Mouse (Mus musculus): Measurements from ENCODE around the gene Kcnd3. TPM values are rescaled to one million over a fixed set of nuclear protein-coding genes. Genes with fewer than 3 reads are reported as not detected.

The Kcnd3 gene
- polyA plus RNA-seq, 1 experiment from 2014 or later, result 10.2 TPM

DNA sequence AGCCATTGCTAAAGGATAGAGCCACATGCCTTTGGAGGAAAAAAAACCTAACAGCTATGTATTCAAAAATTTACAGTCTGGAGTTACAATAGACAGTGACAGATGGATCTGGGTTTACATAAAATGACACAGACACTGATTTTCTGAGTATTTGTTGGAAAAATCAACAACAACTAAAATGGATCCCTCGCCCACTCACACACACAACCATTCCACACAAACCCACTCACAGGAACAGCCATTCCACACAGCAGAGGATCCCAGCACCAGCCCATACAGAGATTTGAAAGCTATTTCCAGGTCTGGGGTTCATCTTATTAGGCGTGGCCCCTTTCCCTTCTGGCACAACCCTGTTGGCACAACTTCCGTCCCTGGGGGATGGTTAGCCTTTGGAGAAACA, 156.7 kb downstream of the Kcnd3 start:
- no peak overlapping the region for H3K9ac ChIP-seq (replicated peaks)
- H3K9me3 ChIP-seq, result no peaks in the 10 kb centered on the region
- no peak overlapping the region for H3K4me3 ChIP-seq (replicated peaks)
- H3K4me2 ChIP-seq (replicated peaks), result no peak overlapping the region
- H3K4me1 ChIP-seq (replicated peaks), result 0 out of 2 replicates have a peak, but pooled peaks cover 3% of the 10 kb centered on the region
- no peak for ATAC-seq
- H3K27me3 ChIP-seq, result no peaks in the 10 kb centered on the region
- 89% methylated on average over 3 of the region's 3 CpGs for WGBS
- no peak overlapping the region for H3K27ac ChIP-seq
- H3K36me3 ChIP-seq, result no peaks in the 10 kb centered on the region

DNA sequence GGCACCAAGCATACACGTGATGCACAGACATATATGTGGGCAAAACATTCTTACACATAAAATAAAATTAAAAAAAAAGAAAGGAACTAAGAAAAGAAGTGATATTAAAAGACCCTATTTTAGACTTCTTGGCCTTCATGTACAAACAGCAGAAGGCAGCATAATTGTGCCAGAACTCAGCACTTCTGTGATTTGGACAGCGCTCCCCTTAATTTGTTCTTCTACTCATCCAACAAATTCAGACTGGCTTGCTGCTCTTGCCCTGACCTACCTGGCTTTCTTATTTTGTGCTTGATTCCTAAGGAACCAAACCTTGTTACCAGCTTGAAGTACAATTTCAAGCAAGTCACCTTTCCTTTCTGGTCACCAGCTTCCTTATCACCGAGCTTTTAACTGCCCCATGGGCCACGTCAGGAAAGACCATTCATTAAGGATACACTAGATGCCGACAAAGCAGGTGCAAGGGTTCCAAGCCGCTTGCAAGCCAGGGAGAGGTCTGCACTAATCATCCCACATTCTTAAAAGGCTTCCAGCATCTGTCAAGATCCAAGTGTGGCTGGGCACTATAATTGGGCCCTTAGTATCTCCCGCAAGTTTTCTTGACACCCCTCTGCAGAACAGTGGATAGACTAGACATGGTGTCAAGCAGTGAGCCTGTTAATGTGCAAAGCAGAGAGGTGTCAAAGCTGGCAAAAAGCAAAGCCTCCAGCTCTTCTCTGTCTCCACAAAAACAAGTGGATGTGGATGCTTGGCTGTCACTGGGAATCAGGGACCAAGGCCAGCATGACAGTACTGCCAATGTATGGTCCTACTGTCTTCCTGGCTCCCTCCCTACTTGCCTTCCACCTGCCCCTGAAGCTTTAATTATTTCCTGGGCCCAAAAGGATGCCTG, 159.6 kb downstream of the Kcnd3 start:
- no peak overlapping the region for H3K4me2 ChIP-seq (replicated peaks)
- no peaks in the 10 kb centered on the region for H3K36me3 ChIP-seq
- no peak overlapping the region for H3K9ac ChIP-seq (replicated peaks)
- no peak for ATAC-seq
- H3K4me3 ChIP-seq (replicated peaks), result no peak overlapping the region
- H3K4me1 ChIP-seq (replicated peaks), result 0 out of 2 replicates have a peak, but pooled peaks cover 3% of the 10 kb centered on the region
- no peaks in the 10 kb centered on the region for H3K9me3 ChIP-seq
- 0 out of 2 replicates have a peak overlapping the region, but pooled peaks have one; percentile 27 for H3K27ac ChIP-seq
- H3K27me3 ChIP-seq, result no peaks in the 10 kb centered on the region
- WGBS, result 89% methylated on average over 7 of the region's 7 CpGs

DNA sequence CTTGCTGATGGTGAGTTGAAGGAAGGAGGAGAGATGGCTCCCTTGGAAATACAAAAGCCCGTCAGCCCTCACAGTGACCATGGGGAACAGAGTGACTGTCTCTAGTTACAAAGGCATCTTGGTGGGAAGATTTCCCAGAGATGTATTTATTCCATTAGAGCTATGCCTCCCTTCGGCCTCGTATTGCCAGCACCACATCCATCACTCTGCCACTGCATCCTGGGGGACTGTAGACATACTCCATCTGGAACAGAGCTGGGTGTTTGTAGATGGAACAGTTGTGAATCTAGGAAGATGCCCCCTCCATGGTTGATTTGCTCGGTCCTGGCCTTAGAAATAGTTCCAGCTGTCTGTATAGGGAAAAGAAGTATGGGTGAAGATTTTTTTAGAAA, 160.3 kb downstream of the Kcnd3 start:
- H3K27me3 ChIP-seq, result no peaks in the 10 kb centered on the region
- H3K4me3 ChIP-seq (replicated peaks), result no peak overlapping the region
- H3K9ac ChIP-seq (replicated peaks), result no peak overlapping the region
- H3K4me2 ChIP-seq (replicated peaks), result no peak overlapping the region
- 0 out of 2 replicates have a peak overlapping the region, but pooled peaks have one; percentile 27 for H3K27ac ChIP-seq
- no peaks in the 10 kb centered on the region for H3K9me3 ChIP-seq
- no peaks in the 10 kb centered on the region for H3K36me3 ChIP-seq
- ATAC-seq, result no peak
- H3K4me1 ChIP-seq (replicated peaks), result 0 out of 2 replicates have a peak, but pooled peaks cover 7% of the 10 kb centered on the region
- 87% methylated on average over 4 of the region's 4 CpGs for WGBS

DNA sequence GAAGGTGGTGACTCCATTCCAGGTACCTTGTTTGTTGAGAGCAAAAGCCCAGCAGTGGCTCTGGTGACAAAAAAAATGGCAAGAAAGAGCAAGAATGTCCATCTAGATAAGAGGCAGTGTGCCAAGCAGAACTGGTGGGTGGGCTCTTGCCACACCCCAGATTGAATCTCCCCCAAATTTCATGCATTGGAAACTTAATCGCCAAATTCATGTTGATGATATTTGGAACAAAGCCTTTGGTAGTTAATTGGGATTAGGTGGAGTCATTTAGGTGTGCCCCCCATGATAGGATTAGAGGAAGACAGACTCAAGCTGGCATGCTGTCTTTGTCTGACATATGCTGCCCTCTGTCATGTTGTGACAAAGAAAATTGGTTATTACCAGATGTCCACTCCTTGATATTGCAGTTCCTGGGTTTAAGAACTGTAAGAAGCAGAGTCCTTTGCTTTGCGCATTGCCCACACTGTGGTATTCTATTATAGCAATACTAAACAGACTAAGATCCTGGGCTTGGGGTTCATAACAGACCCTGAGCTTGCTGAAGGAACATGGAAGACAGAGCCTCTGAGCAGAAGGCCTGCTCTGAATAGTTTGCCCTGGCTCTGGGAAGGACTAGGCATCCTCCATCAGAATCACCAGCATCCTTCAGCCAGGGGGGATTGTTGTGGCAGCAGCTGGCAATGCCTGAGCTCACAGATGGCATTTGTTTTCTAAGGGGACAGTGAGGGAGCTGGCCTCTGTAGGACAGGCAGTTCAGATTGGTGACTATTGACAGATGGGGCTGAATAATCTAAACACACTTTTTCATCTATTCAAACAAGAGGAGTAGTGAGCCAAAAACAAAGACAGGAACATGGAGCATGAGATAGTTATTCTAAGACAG, 165.0 kb downstream of the Kcnd3 start:
- H3K4me2 ChIP-seq (replicated peaks), result no peak overlapping the region
- H3K9ac ChIP-seq (replicated peaks), result no peak overlapping the region
- H3K36me3 ChIP-seq, result no peaks in the 10 kb centered on the region
- H3K4me3 ChIP-seq (replicated peaks), result no peak overlapping the region
- H3K4me1 ChIP-seq (replicated peaks), result 0 out of 2 replicates have a peak, but pooled peaks cover 8% of the 10 kb centered on the region
- ATAC-seq, result 0 out of 2 replicates have a peak, but pooled peaks have one; percentile 24
- no peaks in the 10 kb centered on the region for H3K27me3 ChIP-seq
- H3K27ac ChIP-seq, result 0 out of 2 replicates have a peak overlapping the region, but pooled peaks have one; percentile 9
- 87% methylated on average over 2 of the region's 2 CpGs for WGBS
- no peaks in the 10 kb centered on the region for H3K9me3 ChIP-seq

DNA sequence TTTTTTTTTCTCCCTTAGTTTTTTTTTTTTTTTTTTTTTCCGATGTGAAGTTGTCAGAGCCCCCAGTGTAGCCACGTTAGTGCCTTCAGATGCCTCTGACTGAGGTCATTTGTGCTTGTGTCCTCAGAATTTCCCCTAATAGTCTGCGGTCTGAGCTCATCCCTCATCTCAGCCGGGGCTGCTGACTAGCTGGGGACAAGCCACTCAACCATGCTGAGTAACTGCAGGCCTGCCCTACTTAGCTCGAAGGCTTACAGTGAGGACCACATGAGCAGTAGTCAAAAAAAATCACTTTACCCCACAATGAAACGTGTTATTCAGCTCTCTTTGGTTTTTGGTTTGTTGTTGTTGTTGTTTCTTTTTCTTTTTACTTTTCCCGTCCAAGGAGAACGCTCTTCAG, 169.0 kb downstream of the Kcnd3 start:
- no peak overlapping the region for H3K4me2 ChIP-seq (replicated peaks)
- no peak overlapping the region for H3K27ac ChIP-seq
- no peak for ATAC-seq
- H3K4me1 ChIP-seq (replicated peaks), result peaks cover 4% of the 10 kb centered on the region; the same call in 1 of the 2 replicates
- H3K9me3 ChIP-seq, result no peaks in the 10 kb centered on the region
- no peak overlapping the region for H3K9ac ChIP-seq (replicated peaks)
- no peaks in the 10 kb centered on the region for H3K27me3 ChIP-seq
- H3K36me3 ChIP-seq, result no peaks in the 10 kb centered on the region
- WGBS, result 69% methylated on average over 8 of the region's 8 CpGs
- H3K4me3 ChIP-seq (replicated peaks), result no peak overlapping the region

DNA sequence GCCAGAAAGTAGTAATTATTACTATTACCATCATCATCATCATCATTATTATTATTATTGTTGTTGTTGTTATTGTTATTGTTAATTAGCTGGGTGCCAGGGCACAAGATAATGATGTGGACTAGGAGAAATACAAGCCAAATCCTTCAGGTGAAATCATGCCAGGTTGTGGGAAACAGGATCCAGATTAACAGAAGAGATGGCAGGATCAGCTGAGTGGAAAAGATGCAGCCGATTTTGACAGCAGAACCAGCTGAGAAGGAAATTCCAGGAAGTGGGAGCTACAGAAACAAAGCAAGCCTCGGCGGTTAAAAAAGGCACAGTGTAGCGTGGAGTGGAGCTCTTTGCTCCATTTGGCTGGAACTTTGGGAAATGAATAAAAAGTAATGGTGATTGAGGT, 171.0 kb downstream of the Kcnd3 start:
- H3K27ac ChIP-seq, result no peak overlapping the region
- no peak for ATAC-seq

DNA sequence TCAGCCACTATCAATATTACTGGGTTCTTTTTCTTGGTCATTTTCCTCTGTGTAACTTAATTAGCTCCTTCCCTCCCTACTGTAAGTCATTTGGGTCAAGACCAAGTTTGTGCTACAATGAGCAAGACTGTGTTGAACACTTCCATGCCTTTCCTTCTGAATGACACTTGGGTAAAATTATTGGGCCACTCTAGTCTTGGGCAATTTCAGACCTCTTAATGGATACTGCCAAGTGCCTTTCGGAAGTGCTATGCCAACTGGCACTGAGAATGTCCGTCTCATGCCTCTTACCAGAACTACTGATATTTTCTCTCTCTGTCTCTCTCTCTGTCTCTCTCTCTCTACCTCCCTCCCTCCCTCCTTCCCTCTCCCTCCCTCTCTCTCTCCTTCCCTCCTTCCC, 173.8 kb downstream of the Kcnd3 start:
- WGBS, result 96% methylated on average over 2 of the region's 2 CpGs
- no peaks in the 10 kb centered on the region for H3K9me3 ChIP-seq
- H3K4me3 ChIP-seq (replicated peaks), result no peak overlapping the region
- no peak overlapping the region for H3K4me2 ChIP-seq (replicated peaks)
- H3K4me1 ChIP-seq (replicated peaks), result no peaks in the 10 kb centered on the region; the same call in 1 of the 2 replicates
- H3K27me3 ChIP-seq, result no peaks in the 10 kb centered on the region
- H3K9ac ChIP-seq (replicated peaks), result no peak overlapping the region
- H3K36me3 ChIP-seq, result no peaks in the 10 kb centered on the region
- no peak overlapping the region for H3K27ac ChIP-seq
- no peak for ATAC-seq

More for the DNA sequence above, 171.0 kb downstream of the Kcnd3 start:
- H3K9ac ChIP-seq (replicated peaks), result no peak overlapping the region
- 59% methylated on average over 4 of the region's 4 CpGs for WGBS
- H3K4me1 ChIP-seq (replicated peaks), result no peaks in the 10 kb centered on the region; the same call in 1 of the 2 replicates
- no peaks in the 10 kb centered on the region for H3K9me3 ChIP-seq
- H3K36me3 ChIP-seq, result no peaks in the 10 kb centered on the region
- H3K4me3 ChIP-seq (replicated peaks), result no peak overlapping the region
- H3K4me2 ChIP-seq (replicated peaks), result no peak overlapping the region
- H3K27me3 ChIP-seq, result no peaks in the 10 kb centered on the region

DNA sequence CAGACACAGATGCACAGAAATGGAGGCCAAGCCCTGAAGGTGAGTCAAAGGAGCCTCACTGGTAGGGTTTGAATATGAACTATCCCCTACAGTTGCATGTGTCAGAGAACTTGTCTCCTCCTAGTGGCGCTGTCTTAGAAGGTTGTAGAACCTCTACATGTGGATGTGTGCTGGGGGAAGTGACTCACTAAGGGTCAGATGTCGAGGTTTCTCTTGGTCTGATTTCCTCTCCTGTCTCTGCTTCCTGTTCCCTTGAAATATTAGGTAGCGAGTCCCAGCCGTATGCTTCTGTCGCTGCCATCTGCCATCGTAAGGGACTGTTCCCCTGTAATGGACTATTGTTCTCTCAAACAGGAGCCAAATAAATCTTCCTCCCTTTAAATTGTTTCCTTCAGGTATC, 175.1 kb downstream of the Kcnd3 start:
- Histone ChIP-seq H3K27ac (no peak overlapping the region), H3K4me1 (replicated peaks) (peaks cover 4% of the 10 kb centered on the region), H3K27me3 (no peaks in the 10 kb centered on the region), H3K4me2 (replicated peaks) (no peak overlapping the region), H3K9ac (replicated peaks) (no peak overlapping the region), H3K9me3 (no peaks in the 10 kb centered on the region), H3K36me3 (no peaks in the 10 kb centered on the region), H3K4me3 (replicated peaks) (no peak overlapping the region)
- 82% methylated on average over 6 of the region's 6 CpGs for WGBS
- no peak for ATAC-seq

DNA sequence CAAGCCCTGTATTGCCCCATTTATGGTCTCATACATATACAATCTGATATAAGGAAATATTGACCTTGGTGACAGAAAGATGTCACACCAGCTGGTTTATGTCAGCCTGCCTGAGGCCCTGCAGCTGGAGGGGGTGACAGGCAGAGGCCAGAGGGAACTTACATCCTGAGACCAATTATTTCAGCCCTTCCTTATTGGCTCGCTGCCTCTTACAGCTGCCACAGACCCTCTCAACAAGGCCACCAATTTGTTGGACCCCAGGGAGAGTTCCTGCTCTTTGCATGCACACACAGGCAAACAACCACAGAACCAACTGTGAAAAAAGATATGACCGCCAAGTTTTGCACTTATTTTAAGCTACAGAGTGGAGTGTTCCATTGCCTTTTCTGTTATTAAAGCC, 180.2 kb downstream of the Kcnd3 start:
- H3K9ac ChIP-seq (replicated peaks), result no peak overlapping the region
- H3K9me3 ChIP-seq, result no peaks in the 10 kb centered on the region
- 68% methylated on average over 2 of the region's 2 CpGs for WGBS
- no peak overlapping the region for H3K4me2 ChIP-seq (replicated peaks)
- no peak overlapping the region for H3K4me3 ChIP-seq (replicated peaks)
- H3K36me3 ChIP-seq, result no peaks in the 10 kb centered on the region
- H3K27me3 ChIP-seq, result no peaks in the 10 kb centered on the region
- H3K4me1 ChIP-seq (replicated peaks), result peaks cover 15% of the 10 kb centered on the region
- ATAC-seq, result peak; percentile 24; the same call in 1 of the 2 replicates
- peak overlapping the region; percentile 44; the same call in 1 of the 2 replicates for H3K27ac ChIP-seq

DNA sequence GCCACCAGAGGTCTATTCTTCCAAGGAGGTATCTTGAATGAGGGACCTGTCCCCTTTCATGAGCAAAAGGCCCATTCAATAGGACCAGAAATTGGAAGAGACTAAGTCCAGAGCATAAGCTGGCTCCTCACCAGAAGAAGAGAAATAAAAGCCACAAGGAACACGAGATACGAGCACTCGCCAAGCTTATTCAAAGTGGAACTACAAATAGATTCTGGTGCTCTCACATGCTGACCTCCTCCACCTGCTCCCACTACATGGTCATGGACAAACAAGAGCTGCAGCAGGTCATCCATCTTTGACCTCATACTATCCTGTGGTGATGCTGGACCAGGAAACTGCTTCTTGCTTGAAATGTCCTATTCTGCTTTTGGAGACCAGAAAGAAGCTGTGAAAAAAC, 180.9 kb downstream of the Kcnd3 start:
- H3K9ac ChIP-seq (replicated peaks), result no peak overlapping the region
- no peak for ATAC-seq
- no peaks in the 10 kb centered on the region for H3K9me3 ChIP-seq
- H3K4me2 ChIP-seq (replicated peaks), result no peak overlapping the region
- peaks cover 15% of the 10 kb centered on the region for H3K4me1 ChIP-seq (replicated peaks)
- 85% methylated on average over 3 of the region's 3 CpGs for whole genome bisulfite sequencing
- H3K36me3 ChIP-seq, result no peaks in the 10 kb centered on the region
- H3K27me3 ChIP-seq, result no peaks in the 10 kb centered on the region
- no peak overlapping the region for H3K4me3 ChIP-seq (replicated peaks)
- 0 out of 2 replicates have a peak overlapping the region, but pooled peaks have one; percentile 44 for H3K27ac ChIP-seq

DNA sequence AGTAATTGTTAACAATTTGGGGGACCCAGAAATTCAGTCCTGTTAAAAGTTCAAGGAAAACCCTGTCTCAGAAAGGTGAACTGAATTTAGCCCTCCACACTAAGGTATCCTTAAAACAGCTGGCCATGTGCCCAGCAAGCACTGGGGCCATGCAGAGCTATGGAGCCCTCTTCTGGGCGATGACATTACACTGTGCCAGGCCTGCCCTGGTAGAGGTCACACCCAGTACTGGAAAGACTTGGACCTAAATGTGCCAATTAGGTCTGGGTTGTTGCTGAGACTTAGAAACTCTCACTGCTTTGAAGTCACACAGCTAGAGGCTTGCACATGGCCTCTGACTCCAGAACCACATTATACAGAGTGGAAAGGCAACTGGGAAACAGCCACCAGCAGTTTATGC, 190.1 kb downstream of the Kcnd3 start:
- Histone ChIP-seq H3K4me3 (replicated peaks) (no peak overlapping the region), H3K27ac (no peak overlapping the region), H3K27me3 (no peaks in the 10 kb centered on the region), H3K9me3 (no peaks in the 10 kb centered on the region), H3K36me3 (no peaks in the 10 kb centered on the region), H3K4me1 (replicated peaks) (0 out of 2 replicates have a peak, but pooled peaks cover 4% of the 10 kb centered on the region), H3K9ac (replicated peaks) (no peak overlapping the region), H3K4me2 (replicated peaks) (no peak overlapping the region)
- ATAC-seq, result peak; percentile 62; the same call in 1 of the 2 replicates
- 72% methylated on average over 1 of the region's 1 CpGs for WGBS

DNA sequence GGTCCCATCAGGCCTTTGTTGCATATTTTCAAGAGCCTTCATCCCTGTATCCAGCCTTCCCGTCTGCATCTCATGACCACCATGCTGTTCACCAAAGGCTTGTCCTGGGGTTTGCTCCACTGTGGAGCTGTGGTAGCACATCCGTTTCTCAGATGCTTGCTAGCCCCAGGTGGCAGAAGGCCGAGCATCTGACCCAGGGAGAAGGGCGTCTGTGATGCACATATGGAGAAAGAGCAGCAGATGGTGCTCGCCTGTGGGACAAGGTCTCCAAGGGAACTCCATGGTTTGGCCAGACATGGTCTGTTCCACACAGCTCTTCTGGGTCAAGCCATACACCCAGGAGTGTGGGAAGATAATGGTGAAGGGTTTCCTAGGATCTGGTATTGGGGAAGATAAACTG, 191.4 kb downstream of the Kcnd3 start:
- Histone ChIP-seq H3K4me2 (replicated peaks) (no peak overlapping the region), H3K4me3 (replicated peaks) (no peak overlapping the region), H3K9ac (replicated peaks) (no peak overlapping the region), H3K9me3 (no peaks in the 10 kb centered on the region), H3K36me3 (no peaks in the 10 kb centered on the region), H3K4me1 (replicated peaks) (0 out of 2 replicates have a peak, but pooled peaks cover 4% of the 10 kb centered on the region), H3K27ac (no peak overlapping the region), H3K27me3 (no peaks in the 10 kb centered on the region)
- ATAC-seq, result no peak
- 78% methylated on average over 5 of the region's 5 CpGs for WGBS
